13 mouse cellular contexts compared by ENCODE assay signal in the genomic region with DNA sequence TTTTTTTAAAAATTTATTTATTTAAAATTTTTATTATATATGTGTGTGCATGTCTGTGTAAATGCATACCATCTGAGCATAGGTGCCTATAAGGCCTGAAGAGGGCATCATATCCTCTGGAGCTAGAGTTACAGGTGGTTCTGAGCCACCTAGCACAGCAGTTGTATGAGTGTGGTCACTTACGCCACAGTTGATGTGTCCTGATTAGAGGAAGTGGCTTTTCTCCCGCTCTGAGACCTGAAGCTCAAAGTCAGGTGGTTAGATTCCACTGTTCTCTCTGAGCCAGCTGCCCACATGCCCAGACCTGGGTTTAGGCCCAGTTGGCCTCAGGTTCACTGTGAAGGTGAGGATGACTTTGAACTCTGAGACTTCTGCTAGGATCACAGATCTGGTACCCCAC.
"Had no signal": no experiment of that assay in that cellular context is flagged by ENCODE, and none has a peak within 500 bp of the region (broad histone marks: within the 10 kb centered on the region; RNA-seq: fewer than 3 reads in every experiment).

No protein-coding gene starts in this region.

- ATAC-seq: midbrain, embryonic 13.5 days had no signal

- H3K27ac ChIP-seq: limb, embryonic 12.5 days; lung, embryonic 15.5 days; macrophage; midbrain, embryonic 13.5 days; neural tube, embryonic 15.5 days; stomach, postnatal 0 days had no signal

- H3K9ac ChIP-seq: limb, embryonic 12.5 days; lung, embryonic 15.5 days; midbrain, embryonic 13.5 days; neural tube, embryonic 15.5 days had no signal

- DNase-seq: kidney, adult 8-10 months; kidney, postnatal 36 days; layer of hippocampus, adult 9-11 months; layer of hippocampus, postnatal 36 days; lung, postnatal 14 days; thymus, postnatal 4 days had no signal

- H3K4me1 ChIP-seq: limb, embryonic 12.5 days; lung, embryonic 15.5 days; midbrain, embryonic 13.5 days; neural tube, embryonic 15.5 days had no signal

- H3K27me3 ChIP-seq: limb, embryonic 12.5 days; lung, embryonic 15.5 days; midbrain, embryonic 13.5 days; neural tube, embryonic 15.5 days had no signal

- H3K4me3 ChIP-seq: limb, embryonic 12.5 days; lung, embryonic 15.5 days; midbrain, embryonic 13.5 days; myocyte; neural tube, embryonic 15.5 days had no signal

- H3K9me3 ChIP-seq: limb, embryonic 12.5 days; lung, embryonic 15.5 days; midbrain, embryonic 13.5 days; neural tube, embryonic 15.5 days had no signal

- H3K4me2 ChIP-seq: limb, embryonic 12.5 days; lung, embryonic 15.5 days; midbrain, embryonic 13.5 days; neural tube, embryonic 15.5 days had no signal
